Mouse (Mus musculus) neural tube, postnatal 0 days (tissue): ENCODE data around the gene Nr2f1. TPM values are rescaled to one million over a fixed set of nuclear protein-coding genes. Genes with fewer than 3 reads are reported as not detected.

Source experiments
- polyA plus RNA-seq: library from polyadenylated mRNA; unstranded; fragments of >200 nt; fragmentation: Nextera tagmentation; extraction: Ambion mirVana; gene quantifications from 2 replicates; pipeline ENCODE4 v1.2.1, GENCODE M21; 2015

Nr2f1 gene
- 43.7 and 44.7 TPM in 2 replicates for polyA plus RNA-seq

GRCm38 (mm10) chr13:78199642-78200160, at the start of gene Nr2f1:
Gene Nr2f1, minus strand, starts transcription at chr13:78199757.

Other genes with a start within 250 kb of the Nr2f1 start
- gene Pou5f2, start 174.9 kb downstream of the Nr2f1 start, polyA plus RNA-seq: 0.50 and 0.65 TPM in 2 replicates